Mouse (Mus musculus) stomach, embryonic 14.5 days (tissue): ENCODE data around the gene Zfp697. TPM values are rescaled to one million over a fixed set of nuclear protein-coding genes. Genes with fewer than 3 reads are reported as not detected.
"Not testable (repeated sequence)": the region's sequence is repeated elsewhere in the genome, so short reads cannot be mapped to it uniquely, and the experiment has no call there.

ENCODE experiments used
- ATAC-seq: fragments of 200-750 bp; cut with Nextera tagmentation; 2 replicates; pipeline ENCODE4 v1.8.0; 2017; ENCODE audit warnings: low read depth, moderate TSS enrichment; ENCODE audit not compliant: insufficient number of reproducible peaks, insufficient read depth, low FRiP score
- H3K27ac ChIP-seq: fragments of 300-500 bp; sonication (generic); 2 replicates; pipeline ENCODE4 v1.5.1; 2014; ENCODE audit warnings: mild to moderate bottlenecking, low read length, moderate library complexity, mixed read lengths
- H3K27me3 ChIP-seq: fragments of 300-500 bp; sonication (generic); 2 replicates; pipeline ENCODE4 v1.6.1; 2014; ENCODE audit warnings: low read length, control low read depth, mixed read lengths; ENCODE audit not compliant: control insufficient read depth, insufficient read depth
- H3K36me3 ChIP-seq: fragments of 300-500 bp; sonication (generic); 2 replicates; pipeline ENCODE4 v1.6.1; 2014; ENCODE audit warnings: mild to moderate bottlenecking, control low read depth, low read length, moderate library complexity, mixed read lengths; ENCODE audit not compliant: control insufficient read depth, insufficient read depth
- H3K4me1 ChIP-seq: fragments of 300-500 bp; sonication (generic); 2 replicates; pipeline ENCODE4 v1.6.1; 2014; ENCODE audit warnings: low read length, control low read depth, mixed read lengths; ENCODE audit not compliant: control insufficient read depth, insufficient read depth
- H3K4me2 ChIP-seq: fragments of 300-500 bp; sonication (generic); replicated peaks from 2 replicates; pipeline ENCODE4 v1.6.1; 2014; ENCODE audit warnings: low read depth, low read length, control low read depth
- H3K4me3 ChIP-seq: fragments of 300-500 bp; sonication (generic); 2 replicates; pipeline ENCODE4 v1.5.1; 2014; ENCODE audit warnings: low read depth, low read length, control low read depth
- H3K9ac ChIP-seq: fragments of 300-500 bp; sonication (generic); replicated peaks from 2 replicates; pipeline ENCODE4 v1.6.1; 2014; ENCODE audit warnings: low read depth, mild to moderate bottlenecking, control low read depth, low read length, moderate library complexity, mixed read lengths
- H3K9me3 ChIP-seq: fragments of 300-500 bp; sonication (generic); 2 replicates; pipeline ENCODE4 v1.6.1; 2016; ENCODE audit warnings: low read depth, low read length, control low read depth; ENCODE audit not compliant: control insufficient read depth
- WGBS: fragments of 180-500 bp; shearing (Covaris S2); extraction: QIAGEN DNeasy Blood & Tissue Kit; methylation state at CpG from one replicate; pipeline ENCODE4 v1.1.7; 2014; 5-methylcytosine and 5-hydroxymethylcytosine counted together
- polyA plus RNA-seq: library from polyadenylated mRNA; unstranded; fragments of >200 nt; fragmentation: Nextera tagmentation; extraction: Ambion mirVana; gene quantifications from 2 replicates; pipeline ENCODE4 v1.2.1, GENCODE M21; 2014

Gene Zfp697
- polyA plus RNA-seq, 1 experiment from 2014 or later: 10.1 TPM

DNA sequence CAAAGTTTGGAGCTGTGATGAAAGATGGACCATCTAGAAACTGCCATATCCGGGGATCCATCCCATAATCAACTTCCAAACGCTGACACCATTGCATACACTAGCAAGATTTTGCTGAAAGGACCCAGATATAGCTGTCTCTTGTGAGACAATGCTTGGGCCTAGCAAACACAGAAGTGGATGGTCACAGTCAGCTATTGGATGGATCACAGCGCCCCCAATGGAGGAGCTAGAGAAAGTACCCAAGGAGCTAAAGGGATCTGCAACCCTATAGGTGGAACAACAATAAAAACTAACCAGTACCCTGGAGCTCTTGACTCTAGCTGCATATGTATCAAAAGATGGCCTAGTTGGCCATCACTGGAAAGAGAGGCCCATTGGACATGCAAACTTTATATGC is 60.0 kb downstream of the Zfp697 start:
- 42% methylated on average over 3 of the region's 3 CpGs for WGBS
- H3K4me2 ChIP-seq, H3K27me3 ChIP-seq, H3K4me3 ChIP-seq, ATAC-seq, H3K9ac ChIP-seq, H3K36me3 ChIP-seq, H3K9me3 ChIP-seq, H3K27ac ChIP-seq, H3K4me1 ChIP-seq: not testable (repeated sequence)

GRCm38 (mm10) chr3:98443149-98443779 is 61.0 kb downstream of the Zfp697 start:
- ATAC-seq, H3K9me3 ChIP-seq, H3K9ac ChIP-seq, H3K27me3 ChIP-seq, H3K4me1 ChIP-seq, H3K27ac ChIP-seq, H3K4me3 ChIP-seq, H3K4me2 ChIP-seq, H3K36me3 ChIP-seq: not testable (repeated sequence)
- WGBS: 10% methylated on average over 3 of the region's 3 CpGs

GRCm38 (mm10) chr3:98443924-98444323 is 61.7 kb downstream of the Zfp697 start:
- not testable (repeated sequence) for ATAC-seq, H3K27me3 ChIP-seq, H3K4me3 ChIP-seq, H3K9me3 ChIP-seq, H3K4me1 ChIP-seq, H3K27ac ChIP-seq, H3K36me3 ChIP-seq, H3K9ac ChIP-seq, H3K4me2 ChIP-seq
- WGBS: no CpG with 5 or more reads among the region's 1 CpGs

DNA sequence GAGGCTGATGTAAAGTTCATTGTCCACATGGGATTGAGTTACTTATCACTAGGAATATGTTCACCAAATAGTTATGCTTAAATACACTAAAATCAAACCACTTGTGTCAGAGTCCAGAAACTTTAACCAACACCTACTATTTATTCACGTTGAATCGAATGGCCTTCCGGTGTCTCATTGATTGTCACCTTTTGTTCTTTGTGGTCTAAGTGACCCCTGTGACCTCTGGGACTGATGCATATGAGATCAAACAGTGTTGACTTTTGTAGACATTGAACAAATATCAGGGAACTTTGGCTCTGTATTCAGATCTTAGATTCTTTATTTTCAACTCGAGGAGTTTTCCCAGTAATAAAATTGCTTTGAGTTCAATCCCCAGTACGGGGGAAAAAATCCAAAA is 71.5 kb downstream of the Zfp697 start:
- H3K4me2 ChIP-seq, H3K9ac ChIP-seq, H3K27ac ChIP-seq, H3K4me1 ChIP-seq, H3K27me3 ChIP-seq, H3K9me3 ChIP-seq, ATAC-seq, H3K36me3 ChIP-seq, H3K4me3 ChIP-seq: not testable (repeated sequence)
- WGBS: 80% methylated on average over 5 of the region's 5 CpGs

DNA sequence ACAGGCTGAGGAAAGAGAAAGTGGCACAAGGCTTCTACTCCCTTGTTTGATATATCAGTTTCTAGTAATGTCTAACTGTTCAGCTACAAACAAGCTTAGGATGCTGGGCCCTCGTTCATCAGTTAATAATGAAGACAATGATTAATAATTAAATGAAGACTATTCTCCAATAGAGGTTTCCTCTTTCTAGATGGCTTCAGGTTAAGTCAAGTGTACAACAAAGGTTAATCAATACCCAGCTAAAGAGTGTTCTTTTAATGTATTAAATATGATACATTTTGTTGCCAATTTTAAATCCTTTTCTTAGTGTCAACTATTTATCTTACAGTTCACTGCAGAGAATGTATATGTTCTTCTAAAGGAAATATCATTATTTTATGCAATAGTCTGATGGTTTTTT is 74.8 kb downstream of the Zfp697 start, which contains the start of gene Gm4450:
TSS of gene Gm4450 (minus strand) at position 101 of the 400 bp plus-strand sequence.
- whole genome bisulfite sequencing: no CpG with 5 or more reads among the region's 1 CpGs
- H3K4me1 ChIP-seq, H3K36me3 ChIP-seq, H3K27ac ChIP-seq, ATAC-seq, H3K27me3 ChIP-seq, H3K9ac ChIP-seq, H3K4me2 ChIP-seq, H3K9me3 ChIP-seq, H3K4me3 ChIP-seq: not testable (repeated sequence)

DNA sequence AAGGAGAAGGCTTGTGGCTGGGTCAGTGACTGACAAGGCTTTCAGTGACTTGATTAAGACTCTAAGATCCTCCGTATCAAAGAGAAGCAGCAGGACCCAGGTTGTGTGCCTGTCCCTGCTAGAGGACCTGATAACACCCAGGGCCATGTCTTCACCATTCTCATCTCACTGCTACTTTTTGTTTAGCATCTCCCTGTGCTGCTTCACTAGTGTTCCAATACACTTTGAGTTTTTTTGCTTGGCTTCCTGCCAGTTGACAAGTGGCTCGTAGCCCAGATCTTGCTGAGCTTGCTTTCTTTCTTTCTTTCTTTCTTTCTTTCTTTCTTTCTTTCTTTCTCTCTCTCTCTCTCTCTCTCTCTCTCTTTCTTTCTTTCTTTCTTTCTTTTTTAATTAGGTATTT is 87.1 kb downstream of the Zfp697 start:
- H3K9ac ChIP-seq, H3K4me1 ChIP-seq, ATAC-seq, H3K4me2 ChIP-seq, H3K27me3 ChIP-seq, H3K27ac ChIP-seq, H3K4me3 ChIP-seq, H3K36me3 ChIP-seq, H3K9me3 ChIP-seq: not testable (repeated sequence)
- 60% methylated on average over 1 of the region's 2 CpGs for WGBS

DNA sequence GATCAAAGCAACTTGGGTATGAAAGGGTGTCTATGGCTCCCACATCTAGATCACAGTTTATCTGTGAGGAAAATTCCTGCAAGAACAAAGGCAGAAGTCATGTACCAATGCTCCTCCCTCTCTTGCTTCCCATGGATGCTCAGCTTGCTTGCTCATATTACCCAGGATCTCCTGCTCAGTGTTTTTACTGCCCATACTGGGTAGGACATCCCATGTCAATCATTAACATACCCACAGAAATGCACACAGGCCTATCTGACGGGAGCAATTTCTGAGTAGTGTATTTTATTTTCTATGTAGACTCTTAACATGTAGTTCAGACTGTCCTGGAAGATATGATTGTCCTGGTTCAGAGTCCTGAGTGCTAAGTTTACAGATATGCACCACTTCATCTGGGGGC is 88.8 kb downstream of the Zfp697 start:
- H3K9ac ChIP-seq, H3K4me1 ChIP-seq, H3K36me3 ChIP-seq, H3K4me3 ChIP-seq, H3K4me2 ChIP-seq, H3K27ac ChIP-seq, H3K9me3 ChIP-seq, H3K27me3 ChIP-seq, ATAC-seq: not testable (repeated sequence)
- no CpG with 5 or more reads among the region's 1 CpGs for whole genome bisulfite sequencing

DNA sequence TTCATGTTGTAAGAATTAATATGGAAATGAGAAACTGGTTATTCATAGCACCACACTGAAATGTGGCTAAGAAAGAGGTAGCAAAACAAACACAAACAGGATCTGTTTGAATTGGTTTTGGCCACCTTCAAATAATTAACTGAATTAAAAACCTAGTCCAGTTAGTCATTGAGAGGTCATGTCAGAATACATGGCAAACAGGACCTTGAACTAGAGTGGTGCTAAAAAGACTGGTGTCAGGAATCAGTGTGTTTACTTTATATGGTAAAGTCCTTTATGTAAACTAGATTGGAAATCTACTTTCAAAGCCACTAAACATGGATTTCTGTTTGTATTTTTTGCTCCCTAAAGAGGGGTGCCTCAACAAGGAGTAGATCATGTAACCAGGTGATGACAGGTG is 89.2 kb downstream of the Zfp697 start:
- H3K27ac ChIP-seq, ATAC-seq, H3K4me1 ChIP-seq, H3K9me3 ChIP-seq, H3K4me2 ChIP-seq, H3K36me3 ChIP-seq, H3K9ac ChIP-seq, H3K4me3 ChIP-seq, H3K27me3 ChIP-seq: not testable (repeated sequence)

GRCm38 (mm10) chr3:98494184-98494583 is 111.9 kb downstream of the Zfp697 start:
- not testable (repeated sequence) for H3K27me3 ChIP-seq, H3K27ac ChIP-seq, H3K9me3 ChIP-seq, H3K4me2 ChIP-seq, H3K36me3 ChIP-seq, H3K4me1 ChIP-seq, ATAC-seq, H3K4me3 ChIP-seq, H3K9ac ChIP-seq
